Mouse (Mus musculus) liver, adult (tissue): ENCODE results near the gene Dnajc17.

Experiments used
- GATA4 ChIP-seq: IDR thresholded peaks from 2 replicates; pipeline ENCODE4 v1.6.1; 2014; ENCODE audit warnings: mild to moderate bottlenecking, low read length; ENCODE audit not compliant: insufficient replicate concordance

The Dnajc17 gene

DNA sequence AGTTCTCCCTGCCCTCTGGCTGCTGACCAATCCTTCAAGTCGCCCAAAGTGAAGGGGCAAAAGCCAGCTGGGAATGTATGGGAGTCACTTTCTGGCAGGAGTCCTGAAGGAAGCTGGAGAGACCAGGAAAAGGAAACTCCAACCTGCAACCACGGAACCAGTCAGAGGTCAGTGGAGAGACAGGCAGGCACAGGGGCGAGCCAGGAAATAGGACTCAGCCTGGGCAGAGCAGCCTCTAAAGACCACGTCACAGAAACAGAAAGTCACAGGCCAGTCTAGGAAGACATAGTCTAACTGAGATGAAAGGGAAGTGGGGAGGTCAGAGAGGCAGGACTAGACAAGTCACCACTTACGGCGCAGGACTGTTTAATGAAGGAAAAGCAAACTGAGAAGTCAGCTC, 33.0 kb downstream of the Dnajc17 start:
- no peak for TF ChIP-seq GATA4

DNA sequence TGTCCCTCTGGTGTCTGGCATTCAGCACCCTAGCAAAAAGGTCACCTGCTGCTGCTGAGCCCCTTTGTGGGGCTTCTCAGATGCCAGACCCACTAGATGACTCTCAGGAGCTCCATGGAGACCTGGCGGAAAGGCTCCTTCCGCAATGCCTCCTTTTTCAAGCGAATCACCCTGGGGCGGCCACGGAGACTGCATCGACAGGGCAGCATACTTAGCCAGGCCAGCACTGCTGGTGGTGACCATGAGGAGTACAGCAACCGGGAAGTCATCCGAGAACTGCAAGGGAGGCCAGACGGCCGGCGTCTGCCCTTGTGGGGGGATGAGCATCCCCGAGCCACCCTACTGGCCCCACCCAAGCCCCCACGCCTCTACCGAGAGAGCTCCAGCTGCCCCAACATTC, 33.7 kb downstream of the Dnajc17 start:
- no peak for TF ChIP-seq GATA4

DNA sequence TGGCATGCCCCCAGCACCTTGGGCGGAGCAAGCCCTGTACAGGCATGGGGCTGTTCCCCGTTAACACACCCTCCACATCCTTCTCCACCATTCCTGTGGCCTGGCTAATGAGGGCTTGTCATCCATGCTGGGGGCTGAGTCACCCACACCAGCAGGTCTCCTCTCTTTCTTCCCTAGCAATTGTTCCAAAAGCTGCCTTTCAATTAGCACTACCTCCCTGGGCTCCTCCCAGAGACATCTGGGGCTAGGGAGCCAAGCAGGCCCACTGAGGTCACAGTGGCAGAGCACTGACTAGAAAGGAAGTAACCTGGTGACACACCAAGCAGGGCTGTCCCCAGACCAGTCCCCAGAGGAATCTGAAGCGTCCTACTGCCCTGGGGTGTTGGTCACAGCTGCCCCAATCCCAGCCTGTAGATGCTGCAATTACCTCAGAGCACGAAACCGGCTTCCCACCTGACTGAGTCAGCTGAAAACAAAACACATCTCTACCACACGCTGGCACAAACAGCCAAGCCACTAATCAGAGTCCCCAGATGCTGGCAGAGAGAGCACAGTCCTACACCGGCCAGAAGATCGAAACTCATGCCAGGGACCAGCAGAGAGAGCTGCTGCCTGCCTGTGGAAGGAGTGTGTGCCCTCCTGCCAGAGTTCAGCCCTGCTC, 34.5 kb downstream of the Dnajc17 start, which contains the start of gene Gm14137:
Gene Gm14137 (plus strand): TSS at position 519 of the 661 bp plus-strand sequence.
- TF ChIP-seq GATA4, result no peak

DNA sequence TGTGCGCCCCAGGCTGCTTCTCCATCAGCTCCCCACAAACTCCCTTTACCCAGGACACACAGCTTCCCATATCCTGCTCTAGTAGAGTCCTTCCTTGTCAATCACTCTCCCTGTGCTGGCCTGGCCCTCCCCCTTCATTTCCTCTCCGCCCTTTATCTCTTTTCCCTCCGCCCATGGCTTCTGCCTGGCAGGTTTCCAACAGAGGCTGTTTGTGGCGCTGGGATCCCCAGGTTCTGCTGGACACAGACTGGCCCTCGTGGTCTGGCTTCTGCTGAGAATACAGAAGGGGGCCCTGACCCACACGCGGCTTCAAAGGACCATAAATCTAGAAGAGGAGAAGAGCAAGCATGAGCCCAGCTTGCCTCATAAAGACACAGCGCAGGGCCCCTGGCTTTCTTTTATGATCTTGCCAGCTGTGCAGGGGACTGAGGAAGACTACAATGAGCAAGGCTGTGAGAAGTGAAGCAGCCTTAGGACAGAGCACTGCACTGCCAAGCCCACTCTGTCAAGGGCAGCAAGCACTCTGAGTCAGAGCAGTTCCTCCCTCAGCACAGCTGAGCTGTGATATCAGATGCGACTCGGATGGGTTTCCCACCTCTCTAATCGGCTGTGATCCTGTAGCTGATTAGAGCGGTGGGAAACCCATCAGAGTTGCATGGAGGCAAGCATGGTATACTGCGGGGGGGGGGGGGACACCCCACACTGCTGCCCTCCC, 35.6 kb downstream of the Dnajc17 start:
- TF ChIP-seq GATA4, result peak; percentile 78; the same call in 1 of the 2 replicates

DNA sequence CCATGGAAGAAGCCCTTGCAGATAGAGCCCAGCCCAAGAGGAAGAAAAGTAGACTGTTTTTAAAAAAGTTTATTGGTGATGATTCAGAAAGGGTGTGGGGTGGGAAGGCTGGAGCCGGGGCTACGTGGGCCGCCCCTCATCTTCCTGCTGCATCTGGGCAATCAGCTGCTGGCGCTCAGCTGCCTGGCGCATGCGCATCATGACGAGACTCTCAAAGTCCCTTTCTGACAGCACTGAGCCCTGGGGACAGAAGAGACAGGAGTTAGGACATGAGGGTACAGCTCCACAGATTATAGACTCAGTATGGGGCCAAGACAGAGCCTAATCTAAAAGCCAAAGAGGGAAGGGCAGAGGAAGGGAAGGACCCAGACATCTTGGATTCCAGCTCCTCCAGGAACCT, 36.1 kb downstream of the Dnajc17 start:
- no peak for TF ChIP-seq GATA4

DNA sequence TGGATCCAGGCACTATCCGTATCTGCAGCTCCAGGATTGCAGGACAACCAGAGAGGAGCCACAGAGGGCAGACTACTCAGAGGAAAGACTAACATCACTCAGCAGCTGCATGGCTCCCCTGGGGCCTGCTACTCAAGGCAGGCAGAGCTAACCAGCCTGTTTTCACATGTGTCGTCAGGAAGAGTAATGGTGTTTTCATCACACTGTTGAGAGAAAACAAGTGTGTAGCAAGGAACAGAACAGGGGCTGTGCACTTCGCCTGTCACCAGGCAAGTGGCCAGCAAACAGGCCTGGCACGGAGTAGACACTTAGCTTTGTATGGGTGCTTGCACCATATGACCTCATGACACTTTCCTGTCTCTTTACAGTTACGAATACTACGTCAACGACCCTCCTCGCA, 37.0 kb downstream of the Dnajc17 start:
- TF ChIP-seq GATA4, result no peak

DNA sequence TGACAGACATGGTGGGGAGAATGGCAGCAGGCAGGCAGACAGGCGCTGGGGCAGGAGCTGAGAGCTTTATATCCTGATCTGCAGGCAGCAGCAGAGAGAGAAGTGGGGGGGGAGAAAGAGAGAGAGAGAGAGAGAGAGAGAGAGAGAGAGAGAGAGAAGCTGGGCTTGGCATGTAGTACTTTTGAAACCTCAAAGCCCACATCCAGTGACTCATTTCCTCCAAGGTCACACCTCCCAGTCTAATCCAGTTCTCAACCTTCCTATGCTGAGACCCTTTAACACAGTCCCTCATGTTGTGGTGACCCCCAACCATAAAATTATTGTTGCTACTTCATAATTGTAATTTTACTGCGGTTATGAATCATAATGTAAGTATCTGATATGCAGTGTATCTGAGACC, 38.3 kb downstream of the Dnajc17 start:
- TF ChIP-seq GATA4, result no peak

DNA sequence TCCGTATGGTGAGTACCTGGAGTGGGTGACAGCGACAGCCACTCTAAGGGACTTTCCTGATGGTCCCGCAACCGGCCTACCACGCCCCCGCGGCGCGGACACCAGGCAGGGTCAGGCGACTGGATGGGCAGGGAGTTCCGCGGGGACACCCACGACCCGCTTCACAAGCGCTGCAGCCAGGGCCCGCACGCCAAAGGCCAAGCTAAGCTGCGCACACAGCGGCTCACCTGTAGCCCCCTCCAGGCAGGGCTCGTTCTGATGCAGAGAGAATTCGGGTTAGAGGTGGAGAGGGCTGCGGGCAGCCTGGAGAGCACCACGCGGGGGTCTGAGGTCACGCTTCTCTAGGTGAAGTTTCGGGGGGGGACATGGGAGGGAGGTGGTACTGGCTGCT, 40.7 kb downstream of the Dnajc17 start:
- TF ChIP-seq GATA4, result no peak

DNA sequence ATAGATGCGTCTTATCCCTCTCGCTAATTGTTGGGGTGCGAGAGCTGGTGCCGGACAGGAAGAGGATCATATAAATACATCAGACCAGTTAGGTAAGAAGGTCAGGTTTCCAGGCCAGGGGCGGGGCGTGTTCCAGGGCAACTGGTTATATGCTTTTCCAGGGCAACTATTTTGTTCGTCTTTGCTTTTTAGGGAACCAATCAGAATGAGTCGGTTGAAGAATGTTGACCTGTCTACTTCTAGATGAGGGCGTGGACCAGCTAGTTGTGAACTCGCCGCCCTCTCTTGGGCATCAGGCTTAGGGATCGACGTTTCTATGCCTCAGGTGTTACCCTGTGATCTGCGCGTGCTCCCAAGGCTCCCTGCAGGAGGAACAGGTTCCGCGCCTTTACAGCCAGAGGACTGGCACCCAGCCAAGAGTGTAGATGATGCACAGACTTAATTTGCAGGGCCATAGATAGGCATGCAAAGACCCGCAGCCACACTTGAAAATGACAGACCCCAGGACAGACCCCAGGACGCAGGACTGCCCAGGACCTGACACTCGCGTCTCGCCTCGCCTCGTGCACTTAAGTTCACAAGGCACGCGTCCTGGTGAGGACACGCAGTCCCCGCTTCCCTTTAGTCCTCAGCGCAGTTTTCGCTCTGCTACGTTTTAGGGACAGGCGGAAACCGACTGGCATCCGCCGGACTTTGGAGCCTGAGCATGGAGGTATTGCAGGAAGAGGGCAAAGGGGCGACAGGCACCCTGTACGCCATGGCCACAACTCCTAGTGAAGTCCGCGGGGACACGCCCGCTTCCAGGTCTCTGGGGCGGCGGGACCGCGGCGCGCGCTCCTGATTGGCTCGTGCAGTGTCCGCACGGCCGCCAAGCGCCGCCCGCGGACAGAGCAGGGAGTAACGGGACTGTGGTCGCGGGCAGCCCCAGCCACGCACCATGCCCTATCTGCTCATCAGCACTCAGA, 41.4 kb downstream of the Dnajc17 start, which contains the start of gene Gchfr:
Gene Gchfr (plus strand): TSS at position 873 of the 965 bp plus-strand sequence.
- no peak for TF ChIP-seq GATA4

DNA sequence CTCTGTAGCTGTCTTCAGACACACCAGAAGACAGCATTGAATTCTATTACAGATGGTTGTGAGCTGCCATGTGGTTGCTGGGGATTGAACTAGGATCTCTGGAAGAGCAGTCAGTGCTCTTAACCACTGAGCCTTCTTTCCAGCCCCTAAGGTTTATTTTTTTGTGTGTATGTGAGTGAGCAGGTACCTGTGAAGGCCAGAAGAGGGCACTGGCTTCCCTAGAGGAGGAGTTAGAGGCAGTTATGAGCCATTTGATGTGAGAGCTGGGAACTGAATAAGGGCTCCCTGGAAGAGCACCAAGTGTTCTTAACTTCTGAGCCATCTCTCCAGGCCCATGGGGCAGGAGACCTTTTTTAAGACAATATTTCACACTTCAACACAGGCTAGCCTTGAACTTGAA, 43.2 kb downstream of the Dnajc17 start:
- no peak for TF ChIP-seq GATA4

DNA sequence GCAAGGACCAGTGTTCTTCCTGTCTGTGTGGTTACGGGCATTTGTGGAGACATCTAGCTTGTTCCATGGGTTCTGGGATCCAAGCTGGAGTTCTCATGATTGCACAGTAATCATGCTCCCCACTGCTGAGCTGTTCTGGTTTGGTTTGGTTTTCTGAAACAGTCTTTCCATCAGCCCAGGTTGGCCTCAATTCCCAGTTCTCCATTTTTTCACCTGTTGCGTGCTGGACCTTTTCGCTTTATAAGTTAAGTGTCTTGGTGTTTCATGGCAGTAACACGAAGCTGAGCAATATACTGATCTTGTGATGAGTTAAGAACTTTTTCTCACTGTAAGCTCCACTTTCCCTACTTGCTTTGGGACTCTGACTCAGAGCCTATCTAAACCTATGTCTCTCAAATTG, 44.6 kb downstream of the Dnajc17 start:
- TF ChIP-seq GATA4, result no peak

DNA sequence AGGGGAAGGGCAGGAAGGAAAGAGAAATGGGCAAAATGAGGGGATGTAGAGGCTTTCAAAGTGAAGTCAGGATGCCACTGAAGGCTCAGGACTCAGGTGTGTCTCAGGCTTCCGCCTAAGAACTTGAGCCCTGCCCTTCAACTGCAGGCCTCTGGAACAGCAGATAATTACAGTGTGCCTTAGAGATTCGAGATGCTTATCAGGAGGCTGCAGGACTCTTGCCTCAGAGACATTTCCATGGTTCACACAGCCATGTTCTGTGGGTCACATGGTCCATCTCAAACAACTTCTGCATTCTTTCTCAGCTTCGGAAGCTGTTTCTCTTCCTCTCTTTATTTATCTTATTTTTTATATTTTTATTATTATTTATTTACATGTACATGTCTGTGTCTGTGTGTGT, 45.5 kb downstream of the Dnajc17 start:
- no peak for TF ChIP-seq GATA4

DNA sequence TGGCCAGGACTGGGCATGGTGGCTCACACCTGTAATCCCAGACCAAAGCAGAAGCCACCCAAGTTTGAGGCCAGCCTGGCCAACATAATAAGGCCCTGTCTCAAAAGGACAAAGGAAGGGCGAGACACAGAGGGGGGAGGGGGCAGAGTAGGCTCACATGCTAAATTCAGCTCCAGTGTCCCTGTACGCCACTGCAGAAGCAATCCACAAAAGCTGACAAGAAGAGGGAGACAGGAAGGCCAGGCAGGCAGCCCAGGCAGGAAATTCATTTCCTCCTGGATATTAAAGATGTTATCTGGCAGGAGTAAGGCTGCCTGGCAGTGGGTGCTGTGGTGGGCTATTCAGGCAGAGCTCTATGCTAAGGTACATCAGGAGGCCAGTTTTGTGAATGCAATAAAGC, 47.3 kb downstream of the Dnajc17 start:
- peak; percentile 51; the same call in 1 of the 2 replicates for TF ChIP-seq GATA4

DNA sequence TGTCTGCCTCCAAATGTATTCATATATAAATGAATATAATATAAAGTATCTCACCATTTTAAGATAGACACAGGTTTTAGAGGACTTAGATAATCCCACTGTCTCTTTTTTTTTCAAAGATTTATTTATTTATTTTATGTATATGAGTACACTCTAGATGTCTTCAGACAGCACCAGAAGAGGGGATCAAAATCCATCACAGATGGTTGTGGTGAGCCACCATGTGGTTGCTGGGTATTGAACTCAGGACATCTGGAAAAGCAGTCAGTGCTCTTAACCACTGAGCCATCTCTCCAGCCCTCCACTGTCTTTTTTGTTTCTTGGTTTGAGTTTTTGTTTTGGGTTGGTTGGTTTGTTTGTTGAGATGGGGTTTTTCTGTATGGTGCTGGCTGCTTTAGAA, 50.8 kb downstream of the Dnajc17 start:
- TF ChIP-seq GATA4, result no peak
